Mouse (Mus musculus): Measurements from ENCODE around the gene Cd59a. TPM values are rescaled to one million over a fixed set of nuclear protein-coding genes. Genes with fewer than 3 reads are reported as not detected.

Gene Cd59a
- polyA plus RNA-seq, 1 experiment from 2014 or later: 21.3 TPM

GRCm38 (mm10) chr2:104121681-104122504 is 26.3 kb downstream of the Cd59a start:
- H3K4me2 ChIP-seq (ENCODE audit: low read depth, low read length): peak overlapping the region; percentile 87
- H3K4me3 ChIP-seq (ENCODE audit: low read depth, low read length): peak overlapping the region; percentile 63; the same call in 1 of the 2 replicates
- no peaks in the 10 kb centered on the region for H3K9me3 ChIP-seq (replicated peaks; ENCODE audit: control insufficient read depth, low read length)
- ATAC-seq (replicated peaks; ENCODE audit: insufficient number of reproducible peaks, low FRiP score, low TSS enrichment, low read depth) (no peak), DNase-seq (ENCODE audit: low spot score) (no peak)
- no peaks in the 10 kb centered on the region for H3K36me3 ChIP-seq (replicated peaks; ENCODE audit: control insufficient read depth, insufficient read depth, low read depth, low read length)
- no peaks in the 10 kb centered on the region for H3K4me1 ChIP-seq (ENCODE audit: control insufficient read depth, insufficient read depth, low read length)
- no peaks in the 10 kb centered on the region for H3K27me3 ChIP-seq (ENCODE audit: control insufficient read depth, insufficient read depth, low read length)
- 81% methylated on average over 8 of the region's 8 CpGs for WGBS
- no peak overlapping the region for H3K27ac ChIP-seq (replicated peaks; ENCODE audit: low read depth, low read length)
- no peak overlapping the region; the same call in 1 of the 2 replicates for H3K9ac ChIP-seq (replicated peaks; ENCODE audit: low read length)

- H3K36me3 ChIP-seq (replicated peaks; ENCODE audit: control insufficient read depth, insufficient read depth, low read depth, low read length): no peaks in the 10 kb centered on the region
- no peaks in the 10 kb centered on the region for H3K9me3 ChIP-seq (replicated peaks; ENCODE audit: control insufficient read depth, low read length)
- H3K4me3 ChIP-seq (ENCODE audit: low read depth, low read length): peak within 1 kb of the TSS; percentile 63
- DNase-seq (ENCODE audit: low spot score) (peak; percentile 96), ATAC-seq (replicated peaks; ENCODE audit: insufficient number of reproducible peaks, low FRiP score, low TSS enrichment, low read depth) (peak; percentile 87)
- H3K27me3 ChIP-seq (ENCODE audit: control insufficient read depth, insufficient read depth, low read length): no peaks in the 10 kb centered on the region
- no peak within 1 kb of the TSS for H3K27ac ChIP-seq (replicated peaks; ENCODE audit: low read depth, low read length)
- WGBS: under 1% methylated on average over 74 of the region's 74 CpGs
- H3K9ac ChIP-seq (replicated peaks; ENCODE audit: low read length): peak within 1 kb of the TSS; percentile 67
- no peaks in the 10 kb centered on the region for H3K4me1 ChIP-seq (ENCODE audit: control insufficient read depth, insufficient read depth, low read length)
- H3K4me2 ChIP-seq (ENCODE audit: low read depth, low read length): peak within 1 kb of the TSS; percentile 87
Measured at GRCm38 (mm10) chr2:104122505-104123378, 27.1 kb downstream of the Cd59a start, which contains the start of gene A930018P22Rik. Gene A930018P22Rik, plus strand, starts transcription at chr2:104122769.

- Histone ChIP-seq H3K27ac (replicated peaks; ENCODE audit: low read depth, low read length) (no peak overlapping the region), H3K36me3 (replicated peaks; ENCODE audit: control insufficient read depth, insufficient read depth, low read depth, low read length) (no peaks in the 10 kb centered on the region), H3K9me3 (replicated peaks; ENCODE audit: control insufficient read depth, low read length) (no peaks in the 10 kb centered on the region), H3K4me1 (ENCODE audit: control insufficient read depth, insufficient read depth, low read length) (no peaks in the 10 kb centered on the region), H3K4me2 (ENCODE audit: low read depth, low read length) (peak overlapping the region; percentile 87; the same call in 1 of the 2 replicates), H3K27me3 (ENCODE audit: control insufficient read depth, insufficient read depth, low read length) (no peaks in the 10 kb centered on the region), H3K4me3 (ENCODE audit: low read depth, low read length) (peak overlapping the region; percentile 63), H3K9ac (replicated peaks; ENCODE audit: low read length) (no peak overlapping the region)
- WGBS: 41% methylated on average over 3 of the region's 3 CpGs
- 0 out of 2 replicates have a peak, but pooled peaks have one; percentile 2 for ATAC-seq (replicated peaks; ENCODE audit: insufficient number of reproducible peaks, low FRiP score, low TSS enrichment, low read depth)
- DNase-seq (ENCODE audit: low spot score): no peak
Measured at GRCm38 (mm10) chr2:104123540-104123939, 27.9 kb downstream of the Cd59a start.

GRCm38 (mm10) chr2:104124071-104124470 is 28.5 kb downstream of the Cd59a start:
- H3K27ac ChIP-seq (replicated peaks; ENCODE audit: low read depth, low read length): no peak overlapping the region
- no peak overlapping the region for H3K9ac ChIP-seq (replicated peaks; ENCODE audit: low read length)
- no peaks in the 10 kb centered on the region for H3K4me1 ChIP-seq (ENCODE audit: control insufficient read depth, insufficient read depth, low read length)
- H3K27me3 ChIP-seq (ENCODE audit: control insufficient read depth, insufficient read depth, low read length): no peaks in the 10 kb centered on the region
- 78% methylated on average over 5 of the region's 5 CpGs for WGBS
- ATAC-seq (replicated peaks; ENCODE audit: insufficient number of reproducible peaks, low FRiP score, low TSS enrichment, low read depth) (no peak), DNase-seq (ENCODE audit: low spot score) (no peak)
- H3K9me3 ChIP-seq (replicated peaks; ENCODE audit: control insufficient read depth, low read length): no peaks in the 10 kb centered on the region
- no peak overlapping the region for H3K4me2 ChIP-seq (ENCODE audit: low read depth, low read length)
- no peaks in the 10 kb centered on the region for H3K36me3 ChIP-seq (replicated peaks; ENCODE audit: control insufficient read depth, insufficient read depth, low read depth, low read length)
- no peak overlapping the region for H3K4me3 ChIP-seq (ENCODE audit: low read depth, low read length)

- H3K9ac ChIP-seq (replicated peaks; ENCODE audit: low read length): no peak overlapping the region
- H3K27me3 ChIP-seq (ENCODE audit: control insufficient read depth, insufficient read depth, low read length): no peaks in the 10 kb centered on the region
- no peaks in the 10 kb centered on the region for H3K36me3 ChIP-seq (replicated peaks; ENCODE audit: control insufficient read depth, insufficient read depth, low read depth, low read length)
- no peaks in the 10 kb centered on the region for H3K9me3 ChIP-seq (replicated peaks; ENCODE audit: control insufficient read depth, low read length)
- 84% methylated on average over 13 of the region's 13 CpGs for WGBS
- H3K4me3 ChIP-seq (ENCODE audit: low read depth, low read length): no peak overlapping the region
- H3K27ac ChIP-seq (replicated peaks; ENCODE audit: low read depth, low read length): no peak overlapping the region
- ATAC-seq (replicated peaks; ENCODE audit: insufficient number of reproducible peaks, low FRiP score, low TSS enrichment, low read depth) (no peak), DNase-seq (ENCODE audit: low spot score) (no peak)
- no peak overlapping the region for H3K4me2 ChIP-seq (ENCODE audit: low read depth, low read length)
- no peaks in the 10 kb centered on the region for H3K4me1 ChIP-seq (ENCODE audit: control insufficient read depth, insufficient read depth, low read length)
Measured at GRCm38 (mm10) chr2:104128803-104129531, 33.4 kb downstream of the Cd59a start.

- no peak; the same call in 1 of the 2 replicates for ATAC-seq (replicated peaks; ENCODE audit: insufficient number of reproducible peaks, low FRiP score, low TSS enrichment, low read depth)
Measured at GRCm38 (mm10) chr2:104130165-104130564, 34.6 kb downstream of the Cd59a start.

GRCm38 (mm10) chr2:104130969-104131368 is 35.4 kb downstream of the Cd59a start:
- no peak overlapping the region for H3K4me2 ChIP-seq (ENCODE audit: low read depth, low read length)
- H3K4me1 ChIP-seq (ENCODE audit: control insufficient read depth, insufficient read depth, low read length): no peaks in the 10 kb centered on the region
- no peak for ATAC-seq (replicated peaks; ENCODE audit: insufficient number of reproducible peaks, low FRiP score, low TSS enrichment, low read depth)
- H3K9me3 ChIP-seq (replicated peaks; ENCODE audit: control insufficient read depth, low read length): no peaks in the 10 kb centered on the region
- H3K4me3 ChIP-seq (ENCODE audit: low read depth, low read length): no peak overlapping the region
- DNase-seq (ENCODE audit: low spot score): peak; percentile 39
- no peaks in the 10 kb centered on the region for H3K27me3 ChIP-seq (ENCODE audit: control insufficient read depth, insufficient read depth, low read length)
- H3K9ac ChIP-seq (replicated peaks; ENCODE audit: low read length): no peak overlapping the region
- 62% methylated on average over 3 of the region's 3 CpGs for WGBS
- no peaks in the 10 kb centered on the region for H3K36me3 ChIP-seq (replicated peaks; ENCODE audit: control insufficient read depth, insufficient read depth, low read depth, low read length)
- H3K27ac ChIP-seq (replicated peaks; ENCODE audit: low read depth, low read length): no peak overlapping the region

More at GRCm38 (mm10) chr2:104130165-104130564, 34.6 kb downstream of the Cd59a start:
- H3K4me1 ChIP-seq (ENCODE audit: control insufficient read depth, insufficient read depth, low read length): no peaks in the 10 kb centered on the region
- H3K36me3 ChIP-seq (replicated peaks; ENCODE audit: control insufficient read depth, insufficient read depth, low read depth, low read length): no peaks in the 10 kb centered on the region
- H3K27me3 ChIP-seq (ENCODE audit: control insufficient read depth, insufficient read depth, low read length): no peaks in the 10 kb centered on the region
- no peak overlapping the region for H3K4me2 ChIP-seq (ENCODE audit: low read depth, low read length)
- DNase-seq (ENCODE audit: low spot score): no peak
- no peak overlapping the region for H3K9ac ChIP-seq (replicated peaks; ENCODE audit: low read length)
- H3K27ac ChIP-seq (replicated peaks; ENCODE audit: low read depth, low read length): no peak overlapping the region
- 80% methylated on average over 6 of the region's 6 CpGs for WGBS
- H3K4me3 ChIP-seq (ENCODE audit: low read depth, low read length): no peak overlapping the region
- H3K9me3 ChIP-seq (replicated peaks; ENCODE audit: control insufficient read depth, low read length): no peaks in the 10 kb centered on the region

Measured in embryonic facial prominence, embryonic 11.5 days (tissue).